Mouse (Mus musculus): Measurements from ENCODE around the gene Afdn. TPM values are rescaled to one million over a fixed set of nuclear protein-coding genes. Genes with fewer than 3 reads are reported as not detected.
A peak's percentile ranks its signal among the peaks of the same experiment; 100 is the strongest.
"Not testable (repeated sequence)": the region's sequence is repeated elsewhere in the genome, so short reads cannot be mapped to it uniquely, and the experiment has no call there.

Afdn gene
- total RNA-seq, 2 experiments from 2014 or later: 0.59 to 10.6 TPM

DNA sequence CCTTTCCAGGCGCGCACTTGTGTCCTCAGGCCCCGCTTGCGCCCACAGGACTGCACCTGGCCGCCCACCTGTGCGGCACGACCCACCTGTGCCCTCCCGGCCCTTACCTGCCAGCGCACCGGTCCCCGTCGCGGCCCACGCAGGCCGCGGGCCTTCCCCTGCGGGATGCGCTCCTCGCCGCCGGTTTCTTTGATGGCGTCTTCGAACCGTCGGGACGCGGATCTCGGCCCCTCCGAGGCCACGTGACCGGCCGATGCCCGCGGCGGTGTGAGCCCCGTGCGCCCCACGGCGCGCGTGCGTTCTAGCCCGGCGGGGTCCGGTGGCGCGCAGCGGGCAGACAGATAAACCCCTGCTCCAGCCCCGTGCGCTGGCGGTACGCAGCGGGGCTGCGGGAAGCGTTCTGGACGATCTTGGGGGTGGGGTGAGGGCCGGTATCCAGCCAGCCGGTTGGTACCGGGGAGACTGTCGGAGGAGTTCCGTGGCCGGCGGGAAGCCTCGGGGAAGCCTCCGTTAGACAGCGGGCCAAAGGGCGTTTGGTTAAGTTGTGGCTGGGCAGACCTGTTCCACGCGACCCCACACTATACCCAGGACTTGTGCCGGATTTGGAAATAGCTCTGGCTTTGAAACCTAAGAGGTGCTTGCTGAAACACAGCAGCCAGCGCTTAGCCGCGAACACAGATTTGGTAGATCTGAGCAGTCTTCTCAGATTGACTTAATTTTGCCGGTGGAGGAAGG lies 1.0 kb downstream of the Afdn start, which contains the start of gene Tcte2:
Gene Tcte2 (minus strand): TSS at position 647 of the 735 bp plus-strand sequence.
- ATAC-seq (replicated peaks; ENCODE audit: low FRiP score, low TSS enrichment, poor library complexity, severe bottlenecking): 0 out of 2 replicates have a peak, but pooled peaks have one; percentile 27

DNA sequence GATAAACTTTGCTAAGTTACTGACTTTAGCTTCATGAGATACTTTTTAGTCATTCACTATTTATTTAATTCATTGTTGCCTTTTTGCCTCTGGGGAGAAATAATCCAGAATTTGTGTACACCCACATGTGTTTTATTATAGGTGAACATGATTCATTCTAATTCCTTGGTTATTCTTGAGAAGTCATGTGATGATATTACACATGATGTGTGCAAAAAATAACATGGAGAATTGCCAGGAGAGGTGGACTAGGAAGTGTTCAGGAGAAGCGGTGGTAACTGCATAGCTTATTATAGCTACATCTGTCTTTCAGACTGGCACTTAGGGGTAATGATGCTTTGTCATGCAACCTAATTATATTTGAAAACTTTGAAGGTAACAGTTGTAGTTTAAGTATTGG lies 3.5 kb downstream of the Afdn start:
- ATAC-seq (replicated peaks; ENCODE audit: low FRiP score, low TSS enrichment, poor library complexity, severe bottlenecking): no peak

- ATAC-seq (replicated peaks; ENCODE audit: low FRiP score, low TSS enrichment, poor library complexity, severe bottlenecking): not testable (repeated sequence)
Observed at GRCm38 (mm10) chr17:13764911-13765310, 4.6 kb downstream of the Afdn start.

DNA sequence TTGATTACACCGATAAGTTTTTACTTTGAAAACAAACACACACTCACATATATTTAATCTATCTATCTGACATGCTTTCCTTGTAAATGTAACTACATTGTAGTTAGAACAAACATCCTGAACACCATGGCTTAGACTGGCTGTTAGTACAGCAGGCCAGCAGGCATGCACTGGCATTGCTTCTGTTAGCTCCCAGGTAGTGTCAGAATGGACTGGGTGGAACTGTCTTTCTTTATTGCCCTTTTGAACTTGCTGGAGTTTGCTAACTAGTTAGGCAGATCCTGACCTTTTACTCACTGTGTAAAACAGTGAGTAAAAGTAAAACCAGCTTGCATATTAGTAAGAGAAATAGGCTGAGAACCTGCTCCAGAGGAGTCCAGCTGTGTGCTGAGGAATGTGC lies 8.2 kb downstream of the Afdn start:
- ATAC-seq (replicated peaks; ENCODE audit: low FRiP score, low TSS enrichment, poor library complexity, severe bottlenecking): no peak

DNA sequence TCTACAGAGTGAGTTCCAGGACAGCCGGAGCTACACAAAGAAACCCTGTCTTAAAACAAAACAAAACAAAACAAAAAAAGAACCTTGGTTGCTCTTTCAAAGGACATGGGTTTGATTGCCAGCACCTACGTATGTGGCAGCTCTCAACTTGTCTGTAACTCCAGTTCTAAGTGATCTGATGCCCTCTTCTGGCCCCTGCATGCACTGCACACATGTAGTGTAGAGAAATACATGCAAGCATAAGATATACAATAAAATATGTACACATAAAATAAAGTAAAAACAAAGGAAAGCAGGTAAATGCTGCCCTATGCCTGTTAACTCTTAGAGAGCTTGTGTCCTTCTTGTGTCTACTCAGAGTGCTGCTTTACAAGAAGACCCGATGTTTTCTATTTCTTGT lies 8.9 kb downstream of the Afdn start:
- no peak for ATAC-seq (replicated peaks; ENCODE audit: low FRiP score, low TSS enrichment, poor library complexity, severe bottlenecking)

DNA sequence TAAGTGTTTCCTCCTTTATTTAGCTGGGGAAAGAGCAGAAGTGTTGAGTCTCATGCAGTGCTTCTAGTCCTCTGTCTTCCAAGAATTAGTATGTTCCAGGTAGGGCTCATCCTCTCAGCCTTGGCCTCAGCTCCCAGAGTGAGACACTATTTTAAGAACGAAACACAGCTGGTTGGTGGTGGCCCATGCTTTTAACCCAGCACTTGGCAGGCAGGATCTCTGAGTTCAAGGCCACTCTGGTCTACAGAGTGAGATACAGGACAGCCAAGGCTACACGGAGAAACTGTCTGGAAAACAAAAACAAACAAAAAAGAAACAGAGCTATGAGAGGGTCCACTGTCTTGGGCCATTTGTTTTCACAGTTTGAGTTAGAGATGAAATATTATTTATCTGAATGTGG lies 17.3 kb downstream of the Afdn start:
- no peak for ATAC-seq (replicated peaks; ENCODE audit: low FRiP score, low TSS enrichment, poor library complexity, severe bottlenecking)

GRCm38 (mm10) chr17:13778865-13779264 lies 18.5 kb downstream of the Afdn start:
- ATAC-seq (replicated peaks; ENCODE audit: low FRiP score, low TSS enrichment, poor library complexity, severe bottlenecking): no peak

- no peak for ATAC-seq (replicated peaks; ENCODE audit: low FRiP score, low TSS enrichment, poor library complexity, severe bottlenecking)
Observed at GRCm38 (mm10) chr17:13781948-13782347, 21.6 kb downstream of the Afdn start.

- ATAC-seq (replicated peaks; ENCODE audit: low FRiP score, low TSS enrichment, poor library complexity, severe bottlenecking): no peak
Observed at GRCm38 (mm10) chr17:13783469-13783868, 23.1 kb downstream of the Afdn start.

DNA sequence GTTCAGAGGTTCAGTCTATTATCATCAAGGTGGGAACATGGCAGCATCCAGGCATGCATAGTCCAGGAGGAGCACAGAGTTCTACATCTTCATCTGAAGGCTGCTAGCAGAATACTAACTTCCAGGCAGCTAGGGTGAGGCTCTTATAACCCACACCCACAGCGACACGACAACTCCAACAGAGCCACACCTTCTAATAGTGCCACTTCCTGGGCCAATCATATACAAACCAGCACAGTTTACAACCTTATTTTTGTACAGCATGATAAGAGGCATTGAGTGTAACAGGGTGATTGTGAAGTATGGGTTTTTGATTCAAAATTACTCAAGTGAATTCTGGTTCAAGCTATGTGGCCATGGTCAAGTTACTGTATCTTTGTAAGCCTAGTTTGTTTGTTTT lies 29.7 kb downstream of the Afdn start:
- not testable (repeated sequence) for ATAC-seq (replicated peaks; ENCODE audit: low FRiP score, low TSS enrichment, poor library complexity, severe bottlenecking)

GRCm38 (mm10) chr17:13797691-13798090 lies 37.4 kb downstream of the Afdn start:
- no peak for ATAC-seq (replicated peaks; ENCODE audit: low FRiP score, low TSS enrichment, poor library complexity, severe bottlenecking)

- ATAC-seq (replicated peaks; ENCODE audit: low FRiP score, low TSS enrichment, poor library complexity, severe bottlenecking): no peak
Observed at GRCm38 (mm10) chr17:13802836-13803408, 42.6 kb downstream of the Afdn start.

- ATAC-seq (replicated peaks; ENCODE audit: low FRiP score, low TSS enrichment, poor library complexity, severe bottlenecking): no peak
Observed at GRCm38 (mm10) chr17:13806016-13806415, 45.7 kb downstream of the Afdn start.

GRCm38 (mm10) chr17:13817789-13818188 lies 57.5 kb downstream of the Afdn start:
- ATAC-seq (replicated peaks; ENCODE audit: low FRiP score, low TSS enrichment, poor library complexity, severe bottlenecking): no peak

- ATAC-seq (replicated peaks; ENCODE audit: low FRiP score, low TSS enrichment, poor library complexity, severe bottlenecking): no peak
Observed at GRCm38 (mm10) chr17:13819342-13819741, 59.0 kb downstream of the Afdn start.

DNA sequence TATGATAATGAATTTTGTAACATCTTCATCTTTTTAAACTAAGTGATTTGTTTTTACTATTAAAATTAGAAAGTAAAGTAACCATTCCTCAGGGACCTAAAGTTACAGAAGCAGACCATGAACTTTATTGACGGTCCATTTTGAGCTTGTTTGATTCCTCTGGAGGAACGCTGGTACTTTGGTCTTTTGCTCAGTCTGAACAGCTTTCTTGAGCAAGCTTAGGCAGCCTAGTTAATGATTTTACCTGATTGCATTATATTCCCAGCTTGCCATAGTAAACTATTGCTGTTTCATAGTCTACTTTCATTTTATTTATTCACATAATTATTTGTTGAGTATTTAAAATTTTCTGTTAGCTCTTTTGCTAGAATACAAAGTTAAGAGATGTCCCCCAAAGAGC lies 60.3 kb downstream of the Afdn start:
- ATAC-seq (replicated peaks; ENCODE audit: low FRiP score, low TSS enrichment, poor library complexity, severe bottlenecking): no peak

DNA sequence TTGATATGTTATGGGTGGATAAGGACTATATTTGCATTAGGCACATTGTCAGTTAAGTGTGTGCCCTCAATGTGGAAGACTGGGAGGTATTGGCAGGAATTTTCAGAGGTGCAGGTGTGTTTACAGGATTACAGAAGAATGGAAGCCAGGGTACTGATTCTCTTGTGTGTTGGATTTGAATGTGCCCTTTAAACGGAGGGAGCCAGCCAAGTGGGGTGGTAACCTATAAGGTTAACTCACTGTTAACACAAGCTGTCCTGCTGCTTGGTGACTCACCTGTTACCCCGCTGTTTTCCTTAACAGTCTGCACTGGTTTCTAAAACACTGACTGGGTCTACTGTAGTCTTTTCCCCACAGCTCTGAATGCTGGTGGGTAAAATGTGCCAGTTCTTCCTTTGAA lies 65.1 kb downstream of the Afdn start:
- ATAC-seq (replicated peaks; ENCODE audit: low FRiP score, low TSS enrichment, poor library complexity, severe bottlenecking): no peak

- ATAC-seq (replicated peaks; ENCODE audit: low FRiP score, low TSS enrichment, poor library complexity, severe bottlenecking): no peak
Observed at GRCm38 (mm10) chr17:13830234-13830633, 69.9 kb downstream of the Afdn start.

GRCm38 (mm10) chr17:13830636-13831341 lies 70.5 kb downstream of the Afdn start:
- ATAC-seq (replicated peaks; ENCODE audit: low FRiP score, low TSS enrichment, poor library complexity, severe bottlenecking): no peak

DNA sequence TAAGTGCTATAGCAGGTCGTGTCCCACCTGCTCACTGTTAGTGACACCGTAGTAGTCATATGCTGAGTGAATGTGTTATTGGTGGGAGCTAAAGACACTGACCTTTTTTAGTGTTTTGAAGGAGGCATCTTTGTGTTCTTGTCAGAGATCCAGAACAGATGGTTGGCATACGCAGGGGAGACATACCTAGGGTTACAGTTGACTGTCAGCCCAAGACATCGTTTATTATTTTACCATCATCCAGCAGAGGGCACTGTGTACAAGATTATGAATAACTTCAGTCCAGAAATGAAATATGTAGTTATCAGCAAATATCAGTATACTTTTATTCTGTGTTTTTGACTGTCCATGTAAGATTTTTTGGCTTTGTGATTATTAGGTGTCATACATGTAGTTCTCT lies 75.5 kb downstream of the Afdn start:
- 0 out of 2 replicates have a peak, but pooled peaks have one; percentile 47 for ATAC-seq (replicated peaks; ENCODE audit: low FRiP score, low TSS enrichment, poor library complexity, severe bottlenecking)

DNA sequence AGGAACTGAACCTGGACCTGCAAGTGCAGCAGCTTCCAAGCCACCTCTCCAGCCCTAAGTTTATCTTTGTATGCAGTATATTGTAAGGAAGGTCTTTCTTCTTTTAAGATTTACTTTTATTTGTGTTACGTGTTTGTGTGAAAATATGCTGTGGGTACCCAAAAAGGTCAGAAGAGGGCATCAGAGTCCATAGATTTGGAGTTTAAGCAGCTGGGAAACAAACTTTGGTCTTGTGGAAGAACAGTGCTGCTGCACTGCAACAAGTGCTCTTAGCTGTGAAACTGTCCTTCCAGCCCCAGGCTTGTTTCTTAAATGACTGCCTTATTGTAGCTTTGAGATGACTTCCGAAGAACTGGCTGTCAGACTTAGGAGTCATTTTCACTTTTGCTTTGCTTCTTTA lies 89.8 kb downstream of the Afdn start:
- no peak for ATAC-seq (replicated peaks; ENCODE audit: low FRiP score, low TSS enrichment, poor library complexity, severe bottlenecking)

Measured in megakaryocyte-erythroid progenitor cell, adult 5-6 weeks (primary cell).